Mouse (Mus musculus) embryonic facial prominence, embryonic 10.5 days (tissue): ENCODE measurements around the gene Map2k7. TPM values are rescaled to one million over a fixed set of nuclear protein-coding genes. Genes with fewer than 3 reads are reported as not detected.
"Not testable (repeated sequence)": the region's sequence is repeated elsewhere in the genome, so short reads cannot be mapped to it uniquely, and the experiment has no call there.

Source experiments
- DNase-seq: peaks from one replicate; pipeline ENCODE4 v3.0.0-alpha.2; 2017; ENCODE audit warnings: low spot score
- H3K27ac ChIP-seq: fragments of 300-500 bp; sonication (generic); replicated peaks from 2 replicates; pipeline ENCODE4 v1.5.1; 2016; ENCODE audit warnings: mild to moderate bottlenecking
- H3K27me3 ChIP-seq: fragments of 300-500 bp; sonication (generic); replicated peaks from 2 replicates; pipeline ENCODE4 v1.6.1; 2016; ENCODE audit warnings: low read depth, mild to moderate bottlenecking; ENCODE audit not compliant: poor library complexity, severe bottlenecking
- H3K36me3 ChIP-seq: fragments of 300-500 bp; sonication (generic); replicated peaks from 2 replicates; pipeline ENCODE4 v1.6.1; 2016; ENCODE audit warnings: mild to moderate bottlenecking, moderate library complexity
- H3K4me1 ChIP-seq: fragments of 300-500 bp; sonication (generic); 2 replicates; pipeline ENCODE4 v1.6.1; 2016
- H3K4me3 ChIP-seq: fragments of 300-500 bp; sonication (generic); 2 replicates; pipeline ENCODE4 v1.5.1; 2016; ENCODE audit warnings: mild to moderate bottlenecking, moderate library complexity
- H3K9me3 ChIP-seq: fragments of 300-500 bp; sonication (generic); 2 replicates; pipeline ENCODE4 v1.6.1; 2016; ENCODE audit warnings: mild to moderate bottlenecking
- WGBS: fragments of 180-500 bp; shearing (Covaris S2); methylation state at CpG from one replicate; pipeline ENCODE4 v1.1.7; 2016; 5-methylcytosine and 5-hydroxymethylcytosine counted together
- polyA plus RNA-seq: library from polyadenylated mRNA; unstranded; fragments of >200 nt; fragmentation: Nextera tagmentation; extraction: Ambion mirVana; gene quantifications from 2 replicates; pipeline ENCODE4 v1.2.1, GENCODE M21; 2016

Map2k7 gene
- polyA plus RNA-seq, 1 experiment from 2014 or later = 32.8 TPM

- H3K27me3 ChIP-seq, H3K9me3 ChIP-seq, H3K4me3 ChIP-seq, DNase-seq, H3K27ac ChIP-seq: not testable (repeated sequence)
- peaks cover 51% of the 10 kb centered on the region for H3K4me1 ChIP-seq
- WGBS = 87% methylated on average over 7 of the region's 7 CpGs
- H3K36me3 ChIP-seq = peaks cover 50% of the 10 kb centered on the region
Measured at GRCm38 (mm10) chr8:4255471-4255870, 16.9 kb downstream of the Map2k7 start.

GRCm38 (mm10) chr8:4256911-4257310, 18.4 kb downstream of the Map2k7 start:
- no peak for DNase-seq
- peaks cover 64% of the 10 kb centered on the region for H3K36me3 ChIP-seq
- H3K27ac ChIP-seq = 0 out of 2 replicates have a peak overlapping the region, but pooled peaks have one; percentile 98
- 78% methylated on average over 4 of the region's 4 CpGs for WGBS
- peak overlapping the region; percentile 93 for H3K4me3 ChIP-seq
- H3K4me1 ChIP-seq = peaks cover 47% of the 10 kb centered on the region
- no peaks in the 10 kb centered on the region for H3K27me3 ChIP-seq
- no peaks in the 10 kb centered on the region for H3K9me3 ChIP-seq

- WGBS = 78% methylated on average over 4 of the region's 4 CpGs
- Histone ChIP-seq H3K36me3 (peaks cover 68% of the 10 kb centered on the region), H3K4me1 (peaks cover 46% of the 10 kb centered on the region), H3K4me3 (peak overlapping the region; percentile 93), H3K27ac (peak overlapping the region; percentile 98), H3K9me3 (no peaks in the 10 kb centered on the region), H3K27me3 (no peaks in the 10 kb centered on the region)
- no peak for DNase-seq
Measured at GRCm38 (mm10) chr8:4257350-4257749, 18.8 kb downstream of the Map2k7 start.

- peak; percentile 92 for DNase-seq
- Histone ChIP-seq H3K4me1 (peaks cover 39% of the 10 kb centered on the region), H3K9me3 (no peaks in the 10 kb centered on the region), H3K36me3 (peaks cover 77% of the 10 kb centered on the region), H3K27me3 (no peaks in the 10 kb centered on the region), H3K27ac (peak overlapping the region; percentile 98), H3K4me3 (peak overlapping the region; percentile 93)
- WGBS = 2% methylated on average over 35 of the region's 35 CpGs
Measured at GRCm38 (mm10) chr8:4258233-4258632, 19.7 kb downstream of the Map2k7 start.

- H3K27ac ChIP-seq = peak overlapping the region; percentile 98
- no peaks in the 10 kb centered on the region for H3K9me3 ChIP-seq
- DNase-seq = no peak
- no peaks in the 10 kb centered on the region for H3K27me3 ChIP-seq
- peaks cover 36% of the 10 kb centered on the region for H3K4me1 ChIP-seq
- WGBS = under 1% methylated on average over 32 of the region's 32 CpGs
- peaks cover 82% of the 10 kb centered on the region for H3K36me3 ChIP-seq
- peak overlapping the region; percentile 93 for H3K4me3 ChIP-seq
Measured at GRCm38 (mm10) chr8:4258678-4259077, 20.1 kb downstream of the Map2k7 start.

- H3K4me1 ChIP-seq = peaks cover 30% of the 10 kb centered on the region
- DNase-seq = peak; percentile 98
- H3K27me3 ChIP-seq = no peaks in the 10 kb centered on the region
- no peaks in the 10 kb centered on the region for H3K9me3 ChIP-seq
- peaks cover 86% of the 10 kb centered on the region for H3K36me3 ChIP-seq
- WGBS = 7% methylated on average over 33 of the region's 33 CpGs
- H3K27ac ChIP-seq = peak within 1 kb of the TSS; percentile 98
- peak within 1 kb of the TSS; percentile 93 for H3K4me3 ChIP-seq
Measured at GRCm38 (mm10) chr8:4259125-4259804, 20.7 kb downstream of the Map2k7 start, which contains the start of gene Ctxn1. Gene Ctxn1, minus strand, starts transcription at chr8:4259274.

DNA sequence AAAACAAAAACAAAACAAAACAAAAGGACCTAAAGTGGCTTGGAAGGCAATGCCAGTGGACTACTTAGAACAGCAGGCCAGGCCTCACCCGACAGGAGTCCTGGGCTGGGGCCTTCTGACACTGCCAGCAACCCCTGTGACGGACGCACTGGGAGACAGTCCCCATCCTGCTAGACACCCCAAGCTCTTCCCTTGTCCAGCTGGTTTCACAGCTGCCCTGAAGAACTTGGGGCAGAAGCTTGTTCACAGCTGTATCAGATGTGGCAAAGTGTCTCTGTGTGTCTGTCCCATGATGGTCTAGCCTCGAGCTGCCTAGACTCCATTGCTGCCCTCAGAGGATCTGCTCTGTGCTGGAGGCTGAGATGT, 21.2 kb downstream of the Map2k7 start:
- H3K27me3 ChIP-seq = no peaks in the 10 kb centered on the region
- DNase-seq = no peak
- WGBS = 84% methylated on average over 4 of the region's 4 CpGs
- H3K9me3 ChIP-seq = no peaks in the 10 kb centered on the region
- peaks cover 86% of the 10 kb centered on the region for H3K36me3 ChIP-seq
- H3K4me3 ChIP-seq = peak overlapping the region; percentile 93
- peak overlapping the region; percentile 98 for H3K27ac ChIP-seq
- peaks cover 28% of the 10 kb centered on the region for H3K4me1 ChIP-seq

- peaks cover 87% of the 10 kb centered on the region for H3K36me3 ChIP-seq
Measured at GRCm38 (mm10) chr8:4263105-4263791, 24.7 kb downstream of the Map2k7 start.

GRCm38 (mm10) chr8:4265160-4265914, 26.8 kb downstream of the Map2k7 start:
- Histone ChIP-seq H3K4me3 (no peak overlapping the region), H3K27ac (no peak overlapping the region), H3K27me3 (no peaks in the 10 kb centered on the region), H3K4me1 (no peaks in the 10 kb centered on the region), H3K9me3 (no peaks in the 10 kb centered on the region), H3K36me3 (peaks cover 100% of the 10 kb centered on the region)
- no peak for DNase-seq
- 91% methylated on average over 15 of the region's 15 CpGs for WGBS

More at GRCm38 (mm10) chr8:4263105-4263791, 24.7 kb downstream of the Map2k7 start:
- Histone ChIP-seq H3K27ac (no peak overlapping the region), H3K27me3 (no peaks in the 10 kb centered on the region), H3K4me1 (peaks cover 12% of the 10 kb centered on the region), H3K9me3 (no peaks in the 10 kb centered on the region), H3K4me3 (no peak overlapping the region)
- WGBS = 90% methylated on average over 8 of the region's 8 CpGs
- no peak for DNase-seq

- no peaks in the 10 kb centered on the region for H3K4me1 ChIP-seq
- H3K4me3 ChIP-seq = no peak overlapping the region
- no peak overlapping the region for H3K27ac ChIP-seq
- peak; percentile 49 for DNase-seq
- H3K9me3 ChIP-seq = no peaks in the 10 kb centered on the region
- no peaks in the 10 kb centered on the region for H3K27me3 ChIP-seq
- 75% methylated on average over 15 of the region's 15 CpGs for WGBS
- H3K36me3 ChIP-seq = peaks cover 100% of the 10 kb centered on the region
Measured at GRCm38 (mm10) chr8:4267627-4268026, 29.1 kb downstream of the Map2k7 start.

GRCm38 (mm10) chr8:4269609-4270008, 31.1 kb downstream of the Map2k7 start:
- peaks cover 2% of the 10 kb centered on the region for H3K4me1 ChIP-seq
- 91% methylated on average over 6 of the region's 6 CpGs for WGBS
- peaks cover 95% of the 10 kb centered on the region for H3K36me3 ChIP-seq
- no peaks in the 10 kb centered on the region for H3K9me3 ChIP-seq
- no peaks in the 10 kb centered on the region for H3K27me3 ChIP-seq
- no peak overlapping the region for H3K4me3 ChIP-seq
- no peak overlapping the region for H3K27ac ChIP-seq
- DNase-seq = no peak

DNA sequence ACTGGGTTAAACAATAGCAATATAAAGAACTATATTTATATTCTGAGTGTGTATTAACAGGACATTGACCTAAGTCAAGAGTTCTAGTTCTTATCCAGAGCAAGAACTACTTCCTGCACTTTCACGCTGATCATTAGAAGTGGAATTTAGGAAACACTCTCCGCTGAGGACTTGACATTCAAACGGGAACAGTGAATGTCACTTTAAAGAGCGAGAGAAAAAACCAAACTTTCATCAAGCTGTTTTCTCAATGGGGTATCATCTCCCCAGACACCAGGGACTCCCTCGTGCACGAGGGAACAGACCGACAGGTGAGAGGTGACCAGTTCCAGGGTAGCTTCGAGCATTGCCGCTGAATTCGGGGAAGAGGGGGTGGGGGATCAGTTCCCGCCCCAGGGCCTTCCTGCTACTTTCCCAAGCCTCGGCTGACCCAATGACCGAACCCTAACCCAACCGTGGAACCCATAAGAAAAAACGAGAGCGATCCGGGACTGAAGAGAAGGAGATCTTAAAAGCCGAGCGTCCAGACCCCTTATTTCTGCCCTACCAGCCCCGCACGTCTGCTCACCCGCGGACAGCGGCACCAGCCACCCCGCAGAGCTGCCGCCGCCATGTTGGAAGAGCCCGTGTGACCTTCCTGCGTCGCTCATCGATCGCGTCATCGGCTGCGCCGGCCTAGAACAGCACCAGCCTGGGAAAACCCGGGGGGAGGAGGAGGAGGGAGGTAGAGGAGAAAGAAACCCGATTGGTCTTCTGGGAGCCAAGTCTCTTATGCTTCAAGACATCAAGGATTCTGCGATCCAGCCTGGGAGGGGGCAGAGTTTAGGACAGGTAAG, 37.0 kb downstream of the Map2k7 start, which contains the start of gene Timm44:
Timm44 (minus strand) TSS at position 639 of the 836 bp plus-strand sequence.
- under 1% methylated on average over 39 of the region's 39 CpGs for WGBS
- Histone ChIP-seq H3K9me3 (no peaks in the 10 kb centered on the region), H3K4me1 (peaks cover 8% of the 10 kb centered on the region), H3K27ac (peak within 1 kb of the TSS; percentile 89), H3K27me3 (no peaks in the 10 kb centered on the region), H3K36me3 (peaks cover 36% of the 10 kb centered on the region), H3K4me3 (peak within 1 kb of the TSS; percentile 88)
- peak; percentile 96 for DNase-seq
